Mouse (Mus musculus): ENCODE measurements at regions not wholly inside any gene's neighbourhood (a gene's known extent, or its start where the extent isn't known, plus 50 kb on each side); places are given as distances from the start of the nearest gene placed in this dataset.

GRCm38 (mm10) chr8:8109785-8110350 is 551.2 kb downstream of the Efnb2 start:
- Histone ChIP-seq H3K27me3 (ENCODE audit: insufficient read depth, low read length) (no peaks in the 10 kb centered on the region), H3K9me3 (replicated peaks) (no peaks in the 10 kb centered on the region), H3K4me1 (ENCODE audit: insufficient read depth, low read depth, low read length) (no peaks in the 10 kb centered on the region), H3K36me3 (replicated peaks) (no peaks in the 10 kb centered on the region), H3K4me3 (ENCODE audit: low read depth, low read length) (no peak overlapping the region)
- TF ChIP-seq TAL1 (conservative IDR thresholded peaks at IDR 0.05; ENCODE audit: low read depth, low read length) (no peak), GATA2 (IDR thresholded peaks at IDR 0.05; ENCODE audit: borderline replicate concordance, low read depth, low read length) (no peak), POLR2AphosphoS5 (IDR thresholded peaks at IDR 0.05; ENCODE audit: insufficient replicate concordance, low read depth, low read length) (no peak), CTCF (IDR thresholded peaks at IDR 0.05; ENCODE audit: low read depth, low read length) (no peak), GATA1 (IDR thresholded peaks at IDR 0.05; ENCODE audit: borderline replicate concordance, low read length) (no peak)
- DNase-seq (ENCODE audit: low spot score), result no peak
- ATAC-seq (ENCODE audit: extremely low read depth, insufficient number of reproducible peaks, low FRiP score, poor library complexity, severe bottlenecking), result no peak

DNA sequence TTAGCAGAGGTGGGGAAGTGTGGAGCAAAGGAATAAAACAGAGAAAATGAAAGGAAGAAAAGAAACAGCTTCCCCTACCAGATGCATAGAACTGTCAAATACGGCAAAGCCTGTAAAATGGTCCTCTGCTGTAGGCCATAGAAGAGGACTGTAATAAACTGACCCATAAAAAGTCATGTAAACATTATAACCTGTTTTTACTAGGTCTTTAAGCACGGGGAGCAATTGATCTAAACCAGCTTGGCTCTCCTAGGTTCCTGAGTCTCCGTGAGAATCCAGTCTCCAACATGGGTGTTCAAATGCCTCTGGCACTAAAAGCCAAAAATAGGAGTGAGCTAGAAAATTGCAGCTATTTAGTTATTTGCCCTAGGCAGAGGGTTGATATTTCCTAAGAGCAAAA is 557.5 kb downstream of the Efnb2 start:
- H3K4me3 ChIP-seq (ENCODE audit: low read depth, low read length), result no peak overlapping the region
- no peaks in the 10 kb centered on the region for H3K4me1 ChIP-seq (ENCODE audit: insufficient read depth, low read depth, low read length)
- H3K27me3 ChIP-seq (ENCODE audit: insufficient read depth, low read length), result no peaks in the 10 kb centered on the region
- H3K9me3 ChIP-seq (replicated peaks), result no peaks in the 10 kb centered on the region
- no peak for ATAC-seq (ENCODE audit: extremely low read depth, insufficient number of reproducible peaks, low FRiP score, poor library complexity, severe bottlenecking)
- no peak for TF ChIP-seq GATA2 (IDR thresholded peaks at IDR 0.05; ENCODE audit: borderline replicate concordance, low read depth, low read length)
- no peak for TF ChIP-seq CTCF (IDR thresholded peaks at IDR 0.05; ENCODE audit: low read depth, low read length)
- no peak for TF ChIP-seq GATA1 (IDR thresholded peaks at IDR 0.05; ENCODE audit: borderline replicate concordance, low read length)
- TF ChIP-seq TAL1 (conservative IDR thresholded peaks at IDR 0.05; ENCODE audit: low read depth, low read length), result no peak
- TF ChIP-seq POLR2AphosphoS5 (IDR thresholded peaks at IDR 0.05; ENCODE audit: insufficient replicate concordance, low read depth, low read length), result no peak
- no peak for DNase-seq (ENCODE audit: low spot score)
- H3K36me3 ChIP-seq (replicated peaks), result no peaks in the 10 kb centered on the region

DNA sequence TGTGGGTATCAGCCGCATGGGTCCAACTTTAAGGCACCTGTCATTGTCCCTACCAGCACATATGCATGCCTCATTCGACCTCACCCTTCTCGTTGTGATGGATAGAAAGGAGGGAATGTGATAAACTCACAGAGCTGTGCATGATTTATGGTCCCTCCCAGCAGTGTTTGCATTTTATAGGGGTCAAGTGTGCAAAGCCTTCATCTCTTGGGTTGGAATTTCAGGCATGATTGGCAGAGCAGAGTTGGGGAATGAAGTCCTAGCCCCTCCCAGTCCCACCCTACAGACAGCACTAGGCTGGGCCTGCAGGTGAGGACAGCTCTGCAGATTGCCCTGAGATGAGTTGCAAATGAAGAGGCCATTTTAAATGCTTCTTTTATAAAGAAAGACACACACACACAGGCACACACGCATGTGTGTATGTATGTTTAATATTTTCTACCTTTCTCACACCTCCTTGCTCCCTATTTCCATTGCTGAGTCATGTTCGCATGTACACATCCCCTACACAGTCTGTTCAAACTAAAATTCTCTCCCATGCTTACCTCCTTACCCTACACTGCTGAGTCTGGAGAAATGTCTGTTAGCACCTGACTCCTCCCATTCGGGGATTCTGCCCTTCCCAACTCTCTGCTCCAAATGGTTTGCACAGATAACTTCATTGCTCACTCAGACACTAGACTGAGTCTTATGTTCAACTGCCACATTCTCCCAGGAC is 558.9 kb downstream of the Efnb2 start:
- H3K36me3 ChIP-seq (replicated peaks), result no peaks in the 10 kb centered on the region
- no peak for DNase-seq (ENCODE audit: low spot score)
- H3K27me3 ChIP-seq (ENCODE audit: insufficient read depth, low read length), result no peaks in the 10 kb centered on the region
- no peak overlapping the region for H3K4me3 ChIP-seq (ENCODE audit: low read depth, low read length)
- TF ChIP-seq POLR2AphosphoS5 (IDR thresholded peaks at IDR 0.05; ENCODE audit: insufficient replicate concordance, low read depth, low read length) (no peak), TAL1 (conservative IDR thresholded peaks at IDR 0.05; ENCODE audit: low read depth, low read length) (no peak), GATA2 (IDR thresholded peaks at IDR 0.05; ENCODE audit: borderline replicate concordance, low read depth, low read length) (no peak), CTCF (IDR thresholded peaks at IDR 0.05; ENCODE audit: low read depth, low read length) (no peak), GATA1 (IDR thresholded peaks at IDR 0.05; ENCODE audit: borderline replicate concordance, low read length) (no peak)
- H3K4me1 ChIP-seq (ENCODE audit: insufficient read depth, low read depth, low read length), result no peaks in the 10 kb centered on the region
- no peak for ATAC-seq (ENCODE audit: extremely low read depth, insufficient number of reproducible peaks, low FRiP score, poor library complexity, severe bottlenecking)
- no peaks in the 10 kb centered on the region for H3K9me3 ChIP-seq (replicated peaks)

DNA sequence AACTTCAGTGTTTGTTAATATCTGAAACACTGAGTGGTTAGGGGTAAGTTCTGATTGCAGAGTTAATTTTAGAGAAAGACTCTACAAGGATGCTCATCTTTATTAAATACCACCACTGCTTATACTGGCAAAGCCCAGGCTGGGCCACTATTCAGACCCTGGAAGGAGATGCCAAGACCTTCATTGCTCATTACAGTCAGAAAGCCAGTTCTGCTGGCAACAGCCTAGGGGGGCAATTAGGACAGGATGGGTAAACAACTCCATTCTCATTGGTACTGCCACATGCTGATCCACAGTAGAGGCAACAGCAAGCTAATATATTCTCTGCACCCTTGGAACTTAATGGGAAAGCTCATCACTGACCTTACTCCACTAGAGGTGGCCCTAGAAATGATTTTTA is 568.5 kb downstream of the Efnb2 start:
- H3K9me3 ChIP-seq (replicated peaks), result no peaks in the 10 kb centered on the region
- DNase-seq (ENCODE audit: low spot score), result no peak
- no peak for TF ChIP-seq GATA1 (IDR thresholded peaks at IDR 0.05; ENCODE audit: borderline replicate concordance, low read length)
- TF ChIP-seq GATA2 (IDR thresholded peaks at IDR 0.05; ENCODE audit: borderline replicate concordance, low read depth, low read length), result no peak
- no peak for TF ChIP-seq CTCF (IDR thresholded peaks at IDR 0.05; ENCODE audit: low read depth, low read length)
- TF ChIP-seq POLR2AphosphoS5 (IDR thresholded peaks at IDR 0.05; ENCODE audit: insufficient replicate concordance, low read depth, low read length), result no peak
- TF ChIP-seq TAL1 (conservative IDR thresholded peaks at IDR 0.05; ENCODE audit: low read depth, low read length), result no peak
- no peaks in the 10 kb centered on the region for H3K27me3 ChIP-seq (ENCODE audit: insufficient read depth, low read length)
- ATAC-seq (ENCODE audit: extremely low read depth, insufficient number of reproducible peaks, low FRiP score, poor library complexity, severe bottlenecking), result no peak
- no peaks in the 10 kb centered on the region for H3K36me3 ChIP-seq (replicated peaks)
- no peak overlapping the region for H3K4me3 ChIP-seq (ENCODE audit: low read depth, low read length)
- no peaks in the 10 kb centered on the region for H3K4me1 ChIP-seq (ENCODE audit: insufficient read depth, low read depth, low read length)

- no peak overlapping the region for H3K4me3 ChIP-seq (ENCODE audit: low read depth, low read length)
- H3K36me3 ChIP-seq (replicated peaks), result no peaks in the 10 kb centered on the region
- ATAC-seq (ENCODE audit: extremely low read depth, insufficient number of reproducible peaks, low FRiP score, poor library complexity, severe bottlenecking) (no peak), DNase-seq (ENCODE audit: low spot score) (no peak)
- TF ChIP-seq GATA1 (IDR thresholded peaks at IDR 0.05; ENCODE audit: borderline replicate concordance, low read length) (no peak), POLR2AphosphoS5 (IDR thresholded peaks at IDR 0.05; ENCODE audit: insufficient replicate concordance, low read depth, low read length) (no peak), GATA2 (IDR thresholded peaks at IDR 0.05; ENCODE audit: borderline replicate concordance, low read depth, low read length) (no peak), TAL1 (conservative IDR thresholded peaks at IDR 0.05; ENCODE audit: low read depth, low read length) (no peak), CTCF (IDR thresholded peaks at IDR 0.05; ENCODE audit: low read depth, low read length) (no peak)
- no peaks in the 10 kb centered on the region for H3K27me3 ChIP-seq (ENCODE audit: insufficient read depth, low read length)
- H3K9me3 ChIP-seq (replicated peaks), result no peaks in the 10 kb centered on the region
- no peaks in the 10 kb centered on the region for H3K4me1 ChIP-seq (ENCODE audit: insufficient read depth, low read depth, low read length)
Observed at GRCm38 (mm10) chr8:8084652-8085051, 576.4 kb downstream of the Efnb2 start.

DNA sequence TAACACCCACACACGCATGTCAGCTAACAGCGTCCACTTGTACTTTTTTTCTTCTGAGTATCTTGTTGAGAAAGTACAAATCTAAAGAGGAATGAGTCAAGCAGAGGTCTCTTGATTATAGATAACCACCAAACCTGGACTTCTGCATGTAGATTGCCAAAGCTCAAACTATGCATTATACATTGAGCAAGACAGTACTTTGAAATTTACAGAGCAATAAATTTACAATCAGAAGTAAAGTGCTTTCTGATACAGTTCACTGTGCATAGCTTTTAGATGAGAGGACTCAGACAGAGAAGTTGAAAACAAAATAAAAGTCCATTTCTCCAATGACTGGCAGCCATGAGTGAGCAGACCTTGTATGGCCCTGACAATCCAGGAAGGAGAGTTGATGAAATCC is 597.0 kb downstream of the Efnb2 start:
- Histone ChIP-seq H3K27me3 (ENCODE audit: insufficient read depth, low read length) (no peaks in the 10 kb centered on the region), H3K4me1 (ENCODE audit: insufficient read depth, low read depth, low read length) (no peaks in the 10 kb centered on the region), H3K9me3 (replicated peaks) (no peaks in the 10 kb centered on the region), H3K4me3 (ENCODE audit: low read depth, low read length) (no peak overlapping the region), H3K36me3 (replicated peaks) (no peaks in the 10 kb centered on the region)
- ATAC-seq (ENCODE audit: extremely low read depth, insufficient number of reproducible peaks, low FRiP score, poor library complexity, severe bottlenecking) (no peak), DNase-seq (ENCODE audit: low spot score) (no peak)
- TF ChIP-seq GATA2 (IDR thresholded peaks at IDR 0.05; ENCODE audit: borderline replicate concordance, low read depth, low read length) (no peak), POLR2AphosphoS5 (IDR thresholded peaks at IDR 0.05; ENCODE audit: insufficient replicate concordance, low read depth, low read length) (no peak), GATA1 (IDR thresholded peaks at IDR 0.05; ENCODE audit: borderline replicate concordance, low read length) (no peak)

All from G1E (cell line).